Mouse (Mus musculus): Measurements from ENCODE around the gene Usp37. TPM values are rescaled to one million over a fixed set of nuclear protein-coding genes. Genes with fewer than 3 reads are reported as not detected.

The Usp37 gene
- total RNA-seq, 2 experiments from 2014 or later, result 26.4 to 37.4 TPM

- ATAC-seq (replicated peaks; ENCODE audit: poor library complexity, severe bottlenecking), result no peak
These were observed 142.9 kb downstream of the Usp37 start for GRCm38 (mm10) chr1:74401015-74401702.

DNA sequence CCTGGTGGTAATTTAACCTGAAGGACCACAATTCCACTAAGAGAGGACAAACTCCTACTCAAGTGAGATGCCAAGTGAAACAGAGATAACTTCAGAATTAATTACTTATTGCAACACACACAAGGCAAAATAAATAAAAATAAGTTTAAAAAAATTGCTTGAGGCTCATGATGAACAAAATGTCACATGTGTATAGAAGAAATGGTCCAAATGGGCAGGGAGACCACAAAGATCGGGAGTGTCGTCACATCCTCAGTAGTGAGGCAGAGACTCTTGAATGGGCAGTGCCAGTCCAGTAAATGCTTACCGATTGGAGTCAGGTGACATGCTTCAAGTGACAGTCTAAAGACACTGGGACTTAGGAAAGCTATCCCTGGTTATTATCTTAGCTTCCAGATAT, 143.6 kb downstream of the Usp37 start:
- ATAC-seq (replicated peaks; ENCODE audit: poor library complexity, severe bottlenecking), result no peak

- peak; percentile 33 for ATAC-seq (replicated peaks; ENCODE audit: poor library complexity, severe bottlenecking)
These were observed 146.1 kb downstream of the Usp37 start for GRCm38 (mm10) chr1:74397919-74398451.

DNA sequence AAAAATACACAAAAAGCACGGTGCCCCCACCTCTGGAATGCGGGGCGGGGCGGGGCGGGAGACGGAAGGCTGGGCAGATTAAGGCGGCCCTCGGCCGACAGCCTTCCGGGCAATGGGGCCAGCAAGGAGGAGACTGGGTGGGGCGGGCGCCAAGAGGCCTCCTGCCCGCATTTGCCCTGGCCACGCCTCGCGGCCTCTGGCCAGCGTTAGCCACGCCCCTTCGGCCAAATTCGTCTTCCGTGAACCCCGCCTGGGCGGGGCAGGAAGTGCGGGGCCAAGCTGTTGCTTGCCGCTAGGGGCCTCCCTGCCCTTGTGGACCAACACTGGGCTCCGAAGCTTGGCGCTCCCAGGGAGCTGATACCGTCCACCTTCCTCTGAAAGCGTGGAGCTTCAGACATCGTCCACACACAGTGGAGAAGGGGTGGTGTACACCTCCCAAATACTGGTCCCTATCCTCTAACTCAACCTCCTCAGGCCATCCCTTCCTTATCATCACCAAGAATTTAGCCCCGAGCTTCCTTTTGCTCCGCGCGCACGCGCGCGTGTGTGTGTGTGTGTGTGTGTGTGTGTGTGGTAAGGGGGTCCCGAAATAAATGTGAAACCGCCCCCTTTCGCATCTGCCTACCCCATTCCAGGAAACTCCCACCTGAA, 146.7 kb downstream of the Usp37 start:
- peak; percentile 77 for ATAC-seq (replicated peaks; ENCODE audit: poor library complexity, severe bottlenecking)

GRCm38 (mm10) chr1:74396456-74397222, 147.4 kb downstream of the Usp37 start:
- peak; percentile 32 for ATAC-seq (replicated peaks; ENCODE audit: poor library complexity, severe bottlenecking)

DNA sequence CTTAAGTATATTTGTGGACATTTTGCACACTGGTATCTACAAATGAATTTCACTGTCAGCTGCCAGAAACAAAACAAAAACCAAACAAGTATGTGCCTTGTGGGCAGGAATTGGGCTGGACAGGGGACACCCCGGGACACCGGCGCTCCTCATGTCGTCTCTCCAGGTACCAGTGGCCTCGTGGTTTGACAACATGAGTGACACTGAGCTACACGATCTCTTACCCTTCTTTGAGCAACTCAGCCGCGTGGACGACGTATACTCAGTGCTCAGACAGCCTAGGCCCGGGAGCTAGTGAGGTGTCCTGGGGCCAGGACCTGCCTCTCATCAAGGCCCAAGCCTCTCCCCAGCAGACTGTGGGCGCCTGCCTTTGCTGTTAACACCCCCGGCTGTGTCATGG, 148.8 kb downstream of the Usp37 start:
- ATAC-seq (replicated peaks; ENCODE audit: poor library complexity, severe bottlenecking), result no peak

- no peak for ATAC-seq (replicated peaks; ENCODE audit: poor library complexity, severe bottlenecking)
These were observed 149.2 kb downstream of the Usp37 start for GRCm38 (mm10) chr1:74394858-74395257.

GRCm38 (mm10) chr1:74394311-74394710, 149.8 kb downstream of the Usp37 start:
- no peak for ATAC-seq (replicated peaks; ENCODE audit: poor library complexity, severe bottlenecking)

DNA sequence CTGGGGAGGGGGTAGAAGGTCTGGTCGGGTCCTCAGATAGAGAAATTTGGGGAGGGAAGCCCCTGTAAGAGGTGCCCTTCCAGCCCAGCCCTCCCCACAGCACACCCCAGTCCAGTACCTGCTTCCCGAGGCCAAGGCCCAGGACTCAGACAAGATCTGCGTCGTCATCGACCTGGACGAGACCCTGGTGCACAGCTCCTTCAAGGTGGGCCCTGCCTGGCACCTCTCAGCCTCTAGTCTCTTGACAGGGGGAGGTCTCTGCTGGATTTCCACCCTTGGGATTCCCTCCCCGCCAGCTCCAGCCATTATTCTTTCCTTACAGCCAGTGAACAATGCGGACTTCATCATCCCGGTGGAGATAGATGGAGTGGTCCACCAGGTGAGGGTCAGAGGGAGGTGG, 150.4 kb downstream of the Usp37 start:
- no peak for ATAC-seq (replicated peaks; ENCODE audit: poor library complexity, severe bottlenecking)

DNA sequence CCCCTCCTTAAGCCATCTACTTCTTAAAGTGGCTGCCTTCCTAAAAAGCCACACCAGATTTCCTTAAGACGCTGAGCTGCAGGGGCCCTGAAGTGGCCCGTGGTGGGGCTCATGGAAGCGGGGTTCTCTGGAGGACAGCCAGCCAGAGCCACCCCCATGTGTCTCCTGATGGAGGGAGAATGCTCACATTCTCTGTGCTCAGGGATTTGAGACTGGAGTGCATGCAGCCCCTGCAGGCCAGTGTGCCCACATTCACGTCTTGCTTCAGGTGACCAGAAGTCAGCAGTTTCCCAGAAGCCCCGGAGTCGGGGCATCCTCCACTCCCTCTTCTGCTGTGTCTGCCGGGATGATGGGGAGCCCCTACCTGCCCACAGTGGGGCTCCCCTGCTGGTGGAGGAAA, 151.1 kb downstream of the Usp37 start:
- ATAC-seq (replicated peaks; ENCODE audit: poor library complexity, severe bottlenecking), result no peak

- ATAC-seq (replicated peaks; ENCODE audit: poor library complexity, severe bottlenecking), result no peak
These were observed 151.6 kb downstream of the Usp37 start for GRCm38 (mm10) chr1:74392446-74392994.

GRCm38 (mm10) chr1:74391844-74392441, 152.1 kb downstream of the Usp37 start:
- peak; percentile 33 for ATAC-seq (replicated peaks; ENCODE audit: poor library complexity, severe bottlenecking)

- peak; percentile 56 for ATAC-seq (replicated peaks; ENCODE audit: poor library complexity, severe bottlenecking)
These were observed 152.9 kb downstream of the Usp37 start, which contains the start of gene Ctdsp1 for GRCm38 (mm10) chr1:74390924-74391748. TSS of gene Ctdsp1 (plus strand) at chr1:74391509.

- ATAC-seq (replicated peaks; ENCODE audit: poor library complexity, severe bottlenecking), result no peak
These were observed 153.7 kb downstream of the Usp37 start for GRCm38 (mm10) chr1:74390287-74390906.

DNA sequence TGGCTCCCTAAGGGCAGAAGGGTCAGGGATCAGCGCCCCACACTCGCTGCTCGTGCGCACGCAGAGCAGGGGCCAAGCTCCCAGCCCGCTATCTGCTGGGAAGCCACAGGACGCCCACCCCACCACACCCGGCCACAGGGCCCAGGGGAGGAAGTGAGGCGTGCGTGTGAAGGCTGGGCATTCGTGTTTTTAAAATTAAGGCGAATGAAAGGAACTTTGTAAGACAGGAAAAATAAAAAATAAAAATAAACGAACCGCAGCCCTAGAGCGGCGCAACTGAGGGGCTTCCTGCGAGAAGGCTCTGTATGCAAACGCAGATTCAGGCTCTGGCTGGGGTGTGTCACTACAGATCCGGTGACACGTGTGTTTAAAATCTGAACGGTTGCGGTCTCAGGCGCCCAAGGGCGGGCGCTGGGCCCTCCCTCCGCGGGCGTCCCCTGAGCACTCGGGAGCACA, 154.2 kb downstream of the Usp37 start:
- ATAC-seq (replicated peaks; ENCODE audit: poor library complexity, severe bottlenecking), result peak; percentile 31

DNA sequence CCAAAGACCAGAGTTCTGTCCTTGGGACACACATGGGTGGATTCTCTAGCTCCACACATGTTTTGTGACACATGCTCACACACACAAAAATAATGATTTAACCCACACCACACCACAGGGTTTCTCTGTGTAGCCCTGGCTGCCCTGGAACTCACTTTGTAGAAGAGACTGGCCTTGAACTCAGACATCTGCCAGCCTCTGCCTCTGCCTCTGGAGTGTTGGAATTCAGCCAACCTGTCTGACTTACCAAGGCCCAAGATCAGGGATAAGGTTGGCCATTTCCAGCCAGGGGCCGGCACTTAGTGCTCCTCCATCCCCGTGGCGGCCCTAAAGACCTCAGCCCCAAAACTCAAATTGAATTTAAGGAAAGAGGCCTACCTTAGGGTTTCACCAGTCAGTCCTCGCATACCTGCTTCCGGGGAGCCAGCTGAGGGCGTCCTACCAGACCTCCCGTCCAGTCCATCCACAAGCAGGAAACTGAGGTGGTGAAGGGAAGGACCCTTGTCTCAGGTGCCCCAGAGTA, 155.6 kb downstream of the Usp37 start:
- no peak for ATAC-seq (replicated peaks; ENCODE audit: poor library complexity, severe bottlenecking)

- no peak for ATAC-seq (replicated peaks; ENCODE audit: poor library complexity, severe bottlenecking)
These were observed 156.6 kb downstream of the Usp37 start for GRCm38 (mm10) chr1:74387386-74387988.

DNA sequence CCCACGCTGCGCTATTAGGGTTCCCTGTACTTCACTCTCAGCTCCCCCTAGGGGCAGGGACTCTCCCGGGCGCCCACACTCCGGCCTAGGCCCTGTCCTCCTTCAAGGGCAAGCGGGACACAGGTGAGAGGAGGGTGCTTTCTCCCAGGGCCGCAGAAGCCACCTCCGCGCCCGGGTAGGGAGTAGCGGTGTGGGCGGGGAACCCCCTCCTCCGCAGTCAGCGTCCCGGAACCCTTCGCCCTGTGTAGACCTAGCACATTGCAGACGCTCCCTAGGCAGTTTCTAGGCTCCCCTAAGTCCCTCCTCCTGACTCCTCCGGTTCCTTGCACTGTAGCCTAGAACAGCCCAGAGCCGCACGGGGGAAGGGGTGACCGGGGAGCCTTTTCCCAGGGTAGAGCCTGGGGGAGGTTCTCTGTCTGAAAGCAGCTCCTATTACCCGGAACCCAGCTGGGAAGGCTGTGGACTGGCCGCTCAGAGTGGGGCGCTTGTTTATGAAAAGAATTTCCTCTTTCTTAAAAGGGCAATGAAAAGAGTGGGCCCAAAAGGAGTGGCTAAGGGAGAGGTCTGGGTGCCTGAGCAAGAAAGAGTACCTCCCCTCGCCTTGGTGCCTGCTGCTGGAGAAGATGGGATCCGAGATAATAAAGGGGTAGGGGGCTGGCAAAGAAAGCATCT, 157.2 kb downstream of the Usp37 start:
- peak; percentile 58 for ATAC-seq (replicated peaks; ENCODE audit: poor library complexity, severe bottlenecking)

Measured in granulocyte monocyte progenitor cell, adult 5-6 weeks (primary cell).